ENCODE assay signal across 21 mouse cellular contexts in the genomic region with DNA sequence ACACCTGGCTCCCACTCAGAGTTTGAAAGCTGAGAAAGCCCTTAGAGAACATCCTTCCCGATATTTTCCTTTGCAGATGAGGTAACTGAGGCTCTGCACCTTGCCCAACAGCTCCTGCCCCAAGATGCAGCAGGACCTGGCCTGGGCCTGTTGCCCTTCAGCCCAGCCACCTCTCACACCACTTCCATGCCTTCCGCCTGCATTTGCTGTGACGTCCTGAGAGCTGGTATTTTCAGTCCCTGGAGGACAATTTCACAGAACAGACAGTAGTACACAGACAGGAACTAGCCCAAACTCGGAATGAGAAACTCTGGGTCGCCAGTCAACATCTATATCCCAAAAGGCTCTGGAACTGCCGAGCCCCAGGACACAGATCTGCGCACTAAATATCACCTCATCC. TPM values are rescaled to one million over a fixed set of nuclear protein-coding genes. Genes with fewer than 3 reads are reported as not detected.
DNase-seq lines count a peak whose midpoint lies in the region.
"Had no signal": no experiment of that assay in that cellular context is flagged by ENCODE, and none has a peak within 500 bp of the region (broad histone marks: within the 10 kb centered on the region; RNA-seq: fewer than 3 reads in every experiment).

No protein-coding gene starts in this region.

- H3K36me3 ChIP-seq in embryonic facial prominence, embryonic 10.5 days (replicated peaks): no peaks in the 10 kb centered on the region
- H3K36me3 ChIP-seq: embryonic facial prominence, embryonic 12.5 days; forebrain, embryonic 15.5 days had no signal

- DNase-seq in adrenal gland, postnatal 14 days: peak; percentile 47
- no peak for DNase-seq in adrenal gland, adult 8-10 months
- DNase-seq in adipocyte (ENCODE audit: low spot score): peak; percentile 66
- no peak for DNase-seq in embryonic facial prominence, embryonic 10.5 days (ENCODE audit: low spot score)
- DNase-seq: adrenal gland, adult 2 months; adrenal gland, postnatal 36 days; cerebellum, adult 11 months; cerebellum, adult 18-20 months; cerebellum, adult 8-10 months; cerebellum, adult 9-11 months; cerebellum, postnatal 14 days; cerebellum, postnatal 36 days; embryo, embryonic 11 days; forebrain, postnatal 0 days had no signal

- no peaks in the 10 kb centered on the region for H3K9me3 ChIP-seq in embryonic facial prominence, embryonic 10.5 days
- H3K9me3 ChIP-seq: embryonic facial prominence, embryonic 12.5 days; forebrain, embryonic 13.5 days; forebrain, embryonic 15.5 days had no signal

- peak overlapping the region; percentile 31; the same call in 1 of the 2 replicates for H3K27ac ChIP-seq in brown adipose tissue, adult 24 weeks (replicated peaks; ENCODE audit: low read depth, low read length)
- no peak overlapping the region for H3K27ac ChIP-seq in embryonic facial prominence, embryonic 10.5 days (replicated peaks)
- H3K27ac ChIP-seq: embryonic facial prominence, embryonic 12.5 days; forebrain, embryonic 13.5 days; forebrain, embryonic 15.5 days had no signal

- WGBS in embryonic facial prominence, embryonic 10.5 days: 86% methylated on average over 7 of the region's 7 CpGs

- H3K4me3 ChIP-seq in brown adipose tissue, adult 24 weeks (ENCODE audit: insufficient read depth, low read depth, low read length): no peak overlapping the region
- H3K4me3 ChIP-seq in embryonic facial prominence, embryonic 10.5 days: no peak overlapping the region
- H3K4me3 ChIP-seq: embryonic facial prominence, embryonic 12.5 days; forebrain, embryonic 13.5 days; forebrain, embryonic 15.5 days had no signal

- peaks cover 8% of the 10 kb centered on the region for H3K4me1 ChIP-seq in brown adipose tissue, adult 24 weeks (ENCODE audit: control insufficient read depth, insufficient read depth, insufficient read length, low read length)
- no peaks in the 10 kb centered on the region for H3K4me1 ChIP-seq in embryonic facial prominence, embryonic 10.5 days
- H3K4me1 ChIP-seq: embryonic facial prominence, embryonic 12.5 days; forebrain, embryonic 13.5 days; forebrain, embryonic 15.5 days had no signal

- H3K27me3 ChIP-seq in embryonic facial prominence, embryonic 10.5 days (replicated peaks; ENCODE audit: low read depth, poor library complexity, severe bottlenecking): no peaks in the 10 kb centered on the region
- H3K27me3 ChIP-seq: embryonic facial prominence, embryonic 12.5 days; forebrain, embryonic 13.5 days; forebrain, embryonic 15.5 days had no signal

RNA-seq across cellular contexts. Expression of gene Rpl9, which starts 16.5 kb away (rescaled TPM):
- total RNA-seq in adrenal gland, postnatal 14 days (2021): 867 and 1,107 TPM in 2 replicates
- total RNA-seq in adrenal gland, adult 8-10 months (2022): 1,000 to 10,000 TPM in 3 of 4 experiments, 100 to 1,000 TPM in 1; 977 to 1,080 (median 1,050) TPM
- 282 and 398 TPM in 2 replicates for polyA plus RNA-seq in brown adipose tissue, adult 24 weeks (2012; ENCODE audit: insufficient read depth, insufficient read length, missing spikeins)
- 987 and 1,000 TPM in 2 replicates for polyA plus RNA-seq in embryonic facial prominence, embryonic 10.5 days (2016; fragmentation: Nextera tagmentation; extraction: Ambion mirVana)

RNA-seq across cellular contexts. Expression of gene Lias, which starts 16.6 kb away (rescaled TPM):
- 55.1 and 62.9 TPM in 2 replicates for total RNA-seq in adrenal gland, postnatal 14 days (2021)
- 10 to 100 TPM; 51.2 to 69.4 (median 58.5) TPM for total RNA-seq in adrenal gland, adult 8-10 months (2022)
- polyA plus RNA-seq in brown adipose tissue, adult 24 weeks (2012; ENCODE audit: insufficient read depth, insufficient read length, missing spikeins): 95.3 and 105 TPM in 2 replicates
- polyA plus RNA-seq in embryonic facial prominence, embryonic 10.5 days (2016; fragmentation: Nextera tagmentation; extraction: Ambion mirVana): 67.4 and 68.4 TPM in 2 replicates

RNA-seq across cellular contexts. Expression of gene Klb, which starts 26.6 kb away (rescaled TPM):
- total RNA-seq in adrenal gland, postnatal 14 days (2021): 11.4 and 12.9 TPM in 2 replicates
- total RNA-seq in adrenal gland, adult 8-10 months (2022): 1 to 10 TPM in 3 of 4 experiments, under 1 TPM in 1; 0.80 to 6.0 (median 4.5) TPM
- polyA plus RNA-seq in brown adipose tissue, adult 24 weeks (2012; ENCODE audit: insufficient read depth, insufficient read length, missing spikeins): 17.4 and 29.1 TPM in 2 replicates
- not detected in 2 replicates for polyA plus RNA-seq in embryonic facial prominence, embryonic 10.5 days (2016; fragmentation: Nextera tagmentation; extraction: Ambion mirVana)
- total RNA-seq: common myeloid progenitor, adult 5-6 weeks; MEL had no signal
- polyA plus RNA-seq: forebrain, embryonic 11.5 days had no signal

RNA-seq across cellular contexts. Expression of gene Rfc1, which starts 39.3 kb away (rescaled TPM):
- 59.4 and 60.3 TPM in 2 replicates for total RNA-seq in adrenal gland, postnatal 14 days (2021)
- total RNA-seq in adrenal gland, adult 8-10 months (2022): 10 to 100 TPM; 49.3 to 58.4 (median 53.8) TPM
- 17.6 and 21.5 TPM in 2 replicates for polyA plus RNA-seq in brown adipose tissue, adult 24 weeks (2012; ENCODE audit: insufficient read depth, insufficient read length, missing spikeins)
- 103 and 108 TPM in 2 replicates for polyA plus RNA-seq in embryonic facial prominence, embryonic 10.5 days (2016; fragmentation: Nextera tagmentation; extraction: Ambion mirVana)

Comparison
In these comparisons a context has a peak if more than half of its experiments do, and no peak if none do; other contexts are left out.
1. DNase-seq: peak in adrenal gland, postnatal 14 days (single experiment) and adipocyte (single experiment); none in adrenal gland, adult 8-10 months (single experiment) and embryonic facial prominence, embryonic 10.5 days (single experiment).